28 mouse cellular contexts compared by ENCODE assay signal in the genomic region with DNA sequence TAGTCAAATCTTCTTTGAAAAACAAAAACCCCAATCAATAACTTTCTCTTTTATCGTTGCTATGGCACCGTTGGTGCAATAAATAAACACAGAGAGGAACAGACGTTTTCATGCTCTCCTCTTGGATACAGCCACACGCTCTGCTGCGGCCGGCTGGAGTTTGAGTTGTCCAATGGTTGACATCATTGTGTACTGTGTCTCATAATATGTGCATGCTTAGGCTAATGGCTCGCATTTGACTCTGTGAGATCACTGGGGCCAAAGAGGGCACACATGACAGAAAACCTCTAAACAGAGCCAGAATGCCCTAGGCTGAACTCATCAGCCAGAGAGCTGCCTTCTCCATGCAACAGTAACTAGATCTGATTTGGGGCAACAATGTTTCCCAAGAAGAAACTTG. TPM values are rescaled to one million over a fixed set of nuclear protein-coding genes. Genes with fewer than 3 reads are reported as not detected.
DNase-seq lines count a peak whose midpoint lies in the region; ATAC-seq and TF ChIP-seq lines count a peak whose summit lies in the region.
"Had no signal": no experiment of that assay in that cellular context is flagged by ENCODE, and none has a peak within 500 bp of the region (broad histone marks: within the 10 kb centered on the region; RNA-seq: fewer than 3 reads in every experiment).

No protein-coding gene starts in this region.

- H3K9ac ChIP-seq in heart, embryonic 11.5 days (ENCODE audit: low read depth, low read length) = no peak overlapping the region
- H3K9ac ChIP-seq: embryonic facial prominence, embryonic 13.5 days; forebrain, postnatal 0 days; heart, embryonic 15.5 days; kidney, embryonic 15.5 days; limb, embryonic 12.5 days; lung, embryonic 15.5 days; midbrain, embryonic 15.5 days; neural tube, embryonic 15.5 days had no signal

- TF ChIP-seq CTCF in Patski (IDR thresholded peaks at IDR 0.05) = no peak

- POLR2A ChIA-PET in Patski (lab: Charles Lee) = interaction anchor here (0.5 to 0.9 kb wide), 2 partner anchors 14 to 1206 kb away, joined by 3 read pairs; no protein-coding TSS in a partner anchor

- peaks cover 27% of the 10 kb centered on the region for H3K4me1 ChIP-seq in heart, embryonic 11.5 days (ENCODE audit: control insufficient read depth, insufficient read depth, low read length)

- CTCF ChIA-PET in Patski (lab: Charles Lee) = interaction anchor here (0.8 kb wide), 1 partner anchor 9 kb away, joined by 4 read pairs; no protein-coding TSS in a partner anchor

- in situ Hi-C loops in Patski (cut with MboI; ENCODE audit: low pct_unique_long_range_greater_than_20kb) = no loop called here

- H3K9me3 ChIP-seq in heart, embryonic 11.5 days (replicated peaks; ENCODE audit: control insufficient read depth, low read length) = no peaks in the 10 kb centered on the region
- H3K9me3 ChIP-seq: embryonic facial prominence, embryonic 13.5 days; heart, embryonic 15.5 days; kidney, embryonic 15.5 days; limb, embryonic 12.5 days; lung, embryonic 15.5 days; midbrain, embryonic 15.5 days; neural tube, embryonic 15.5 days had no signal

- WGBS in heart, embryonic 11.5 days (ENCODE audit: insufficient replicate concordance) = 72% methylated on average over 7 of the region's 7 CpGs

- no peak for ATAC-seq in Patski
- ATAC-seq in heart, embryonic 11.5 days (replicated peaks; ENCODE audit: insufficient number of reproducible peaks, low FRiP score, low TSS enrichment) = no peak
- ATAC-seq: forebrain, postnatal 0 days; hindbrain, embryonic 16.5 days; intestine, postnatal 0 days; midbrain, embryonic 15.5 days had no signal

- H3K27me3 ChIP-seq in Patski = no peaks in the 10 kb centered on the region
- H3K27me3 ChIP-seq in heart, embryonic 11.5 days (ENCODE audit: control insufficient read depth, insufficient read depth, low read length) = no peaks in the 10 kb centered on the region
- H3K27me3 ChIP-seq: embryonic facial prominence, embryonic 13.5 days; heart, embryonic 15.5 days; kidney, embryonic 15.5 days; limb, embryonic 12.5 days; lung, embryonic 15.5 days; midbrain, embryonic 15.5 days; neural tube, embryonic 15.5 days had no signal

- no peaks in the 10 kb centered on the region for H3K36me3 ChIP-seq in heart, embryonic 11.5 days (ENCODE audit: control insufficient read depth, insufficient read depth, low read length)
- H3K36me3 ChIP-seq: embryonic facial prominence, embryonic 13.5 days; heart, embryonic 15.5 days; kidney, embryonic 15.5 days; limb, embryonic 12.5 days; lung, embryonic 15.5 days; midbrain, embryonic 15.5 days; neural tube, embryonic 15.5 days had no signal

- peak; percentile 25 to 60 for DNase-seq in layer of hippocampus, adult 18-20 months (ENCODE audit: low spot score in 2 of 2)
- DNase-seq in layer of hippocampus, adult 11-12 months (ENCODE audit: low spot score) = no peak
- peak; percentile 14 to 26 for DNase-seq in lung, adult 18-20 months
- no peak for DNase-seq in lung, postnatal 25 days (ENCODE audit: low spot score)
- DNase-seq in Patski (ENCODE audit: low read depth, low spot score) = peak; percentile 54
- peak; percentile 47 to 76 for DNase-seq in lung, postnatal 4 days
- DNase-seq in testis, postnatal 10 days (ENCODE audit: low spot score) = no peak
- DNase-seq: adrenal gland, postnatal 10 days; cerebellum, postnatal 14 days; forebrain, postnatal 0 days; heart, adult 2 months; thymus, postnatal 25 days had no signal

- H3K4me2 ChIP-seq in heart, embryonic 11.5 days = no peak overlapping the region
- H3K4me2 ChIP-seq: embryonic facial prominence, embryonic 13.5 days; heart, embryonic 15.5 days; kidney, embryonic 15.5 days; limb, embryonic 12.5 days; lung, embryonic 15.5 days; midbrain, embryonic 15.5 days; neural tube, embryonic 15.5 days had no signal

- no peak overlapping the region for H3K27ac ChIP-seq in heart, embryonic 11.5 days (ENCODE audit: low read depth, low read length)
- H3K27ac ChIP-seq: embryonic facial prominence, embryonic 13.5 days; heart, adult 2 months; heart, embryonic 15.5 days; kidney, embryonic 15.5 days; limb, embryonic 12.5 days; lung, embryonic 15.5 days; midbrain, embryonic 15.5 days; neural tube, embryonic 15.5 days had no signal

- H3K4me3 ChIP-seq in heart, embryonic 11.5 days (ENCODE audit: low read depth, low read length) = no peak overlapping the region
- H3K4me3 ChIP-seq: embryonic facial prominence, embryonic 13.5 days; heart, adult 2 months; heart, embryonic 15.5 days; kidney, embryonic 15.5 days; limb, embryonic 12.5 days; lung, embryonic 15.5 days; midbrain, embryonic 15.5 days; myocyte; neural tube, embryonic 15.5 days had no signal

RNA-seq across cellular contexts. Expression of a gene that starts 10.2 kb away (rescaled TPM):
- total RNA-seq in layer of hippocampus, adult 18-20 months (2021) = 10 to 100 TPM; 47.4 to 54.4 TPM
- 66.3 TPM for polyA plus RNA-seq in Patski (2021)
- 89.0 and 111 TPM in 2 replicates for polyA plus RNA-seq in heart, embryonic 11.5 days (2014; fragmentation: Nextera tagmentation; extraction: Ambion mirVana)

RNA-seq across cellular contexts. Expression of a gene that starts 12.4 kb away (rescaled TPM):
- not detected for total RNA-seq in layer of hippocampus, adult 18-20 months (2021)
- 4.4 TPM for polyA plus RNA-seq in Patski (2021)
- polyA plus RNA-seq in heart, embryonic 11.5 days (2014; fragmentation: Nextera tagmentation; extraction: Ambion mirVana) = 0.23 TPM in 1 of 2 replicates, not detected in the other
- total RNA-seq: forebrain, postnatal 0 days; gastrocnemius, adult 18-20 months; hematopoietic stem cell, adult 5-6 weeks; megakaryocyte-erythroid progenitor cell, adult 5-6 weeks had no signal
- polyA plus RNA-seq: C2C12; embryonic facial prominence, embryonic 13.5 days; forebrain, postnatal 0 days; heart, embryonic 15.5 days; hindbrain, embryonic 16.5 days; limb, embryonic 12.5 days; midbrain, embryonic 15.5 days; myocyte; neural tube, embryonic 15.5 days; testis, adult 2 months had no signal

Comparison
In these comparisons a context has a peak if more than half of its experiments do, and no peak if none do; other contexts are left out.
1. DNase-seq: peak in layer of hippocampus, adult 18-20 months (2 of 2), lung, adult 18-20 months (2 of 2), Patski (single experiment) and lung, postnatal 4 days (2 of 2); none in layer of hippocampus, adult 11-12 months (single experiment), lung, postnatal 25 days (single experiment) and testis, postnatal 10 days (single experiment).